Mouse (Mus musculus) heart, adult 2 months (tissue): ENCODE measurements around the gene Hoxc4. TPM values are rescaled to one million over a fixed set of nuclear protein-coding genes. Genes with fewer than 3 reads are reported as not detected.

ENCODE experiments used
- DNase-seq, 2 experiments: peaks; one replicate each; pipeline ENCODE4 v3.0.0; 2021
- H3K27ac ChIP-seq: fragments of 200-600 bp; 2 replicates; pipeline ENCODE4 v1.8.1; 2022
- H3K27me3 ChIP-seq: fragments of 200-500 bp; 2 replicates; pipeline ENCODE4 v1.6.1; 2012; ENCODE audit warnings: mild to moderate bottlenecking, low read length, inconsistent platforms, mixed read lengths; ENCODE audit not compliant: control insufficient read depth, insufficient read depth
- H3K36me3 ChIP-seq: fragments of 200-500 bp; 2 replicates; pipeline ENCODE4 v1.6.1; 2012; ENCODE audit warnings: low read length, inconsistent platforms; ENCODE audit not compliant: control insufficient read depth, insufficient read depth
- H3K4me1 ChIP-seq: fragments of 200-500 bp; 2 replicates; pipeline ENCODE4 v1.6.1; 2011; ENCODE audit warnings: low read length; ENCODE audit not compliant: control insufficient read depth, insufficient read depth
- H3K4me3 ChIP-seq: fragments of 200-600 bp; 2 replicates; pipeline ENCODE4 v1.8.1; 2022
- H3K79me2 ChIP-seq: fragments of 200-500 bp; replicated peaks from 2 replicates; pipeline ENCODE4 v1.6.1; 2012; ENCODE audit warnings: mild to moderate bottlenecking, inconsistent platforms, low read length, moderate library complexity, mixed read lengths; ENCODE audit not compliant: control insufficient read depth, insufficient read depth
- H3K9ac ChIP-seq: fragments of 200-500 bp; 2 replicates; pipeline ENCODE4 v1.6.1; 2012; ENCODE audit warnings: low read depth, mild to moderate bottlenecking, control low read depth, inconsistent platforms, low read length, mixed read lengths
- CTCF ChIP-seq: fragments of 200-600 bp; IDR thresholded peaks from 2 replicates; pipeline ENCODE4 v1.8.1; 2022; ENCODE audit warnings: antibody characterized with exemption, mild to moderate bottlenecking, moderate library complexity
- EP300 ChIP-seq: fragments of 200-500 bp; IDR thresholded peaks from 2 replicates; pipeline ENCODE4 v1.6.1; 2011; ENCODE audit warnings: low read depth, low read length, control low read depth; ENCODE audit not compliant: insufficient read depth
- POLR2A ChIP-seq: fragments of 200-500 bp; IDR thresholded peaks from 2 replicates; pipeline ENCODE4 v1.6.1; 2011; ENCODE audit warnings: mild to moderate bottlenecking, low read depth, low read length, control low read depth; ENCODE audit not compliant: insufficient read depth
- WGBS: fragments of 180-500 bp; shearing (Covaris S2); methylation state at CpG from one replicate; pipeline ENCODE4 v1.1.7; 2018; 5-methylcytosine and 5-hydroxymethylcytosine counted together
- intact Hi-C: fragments of 180-260 bp; cut with DNase I; formaldehyde crosslinking; loops from one replicate; pipeline ENCODE4 v1.15.1; 2025
- polyA plus RNA-seq: library from polyadenylated mRNA; depleted of rRNA; stranded (reverse); fragments of >200 nt; gene quantifications from 2 replicates; pipeline ENCODE4 v1.2.3, GENCODE M21; 2012
- total RNA-seq, 2 experiments: library from RNA; stranded (reverse); gene quantifications; 2 replicates each; pipeline ENCODE4 v1.2.3; 2021

Gene Hoxc4
- total and polyA plus RNA-seq, 3 experiments, result 0.10 TPM; not detected in 2

- 30% methylated on average over 1 of the region's 1 CpGs for WGBS
- H3K79me2 ChIP-seq, result no peaks in the 10 kb centered on the region
These were observed 18.8 kb downstream of the Hoxc4 start for GRCm38 (mm10) chr15:103037579-103037978.

GRCm38 (mm10) chr15:103038701-103039480, 20.2 kb downstream of the Hoxc4 start:
- WGBS, result 27% methylated on average over 10 of the region's 10 CpGs
- peaks cover 23% of the 10 kb centered on the region for H3K27me3 ChIP-seq
- H3K36me3 ChIP-seq, result no peaks in the 10 kb centered on the region
- no peak overlapping the region for H3K27ac ChIP-seq
- DNase-seq, result no peak
- no peak overlapping the region for H3K9ac ChIP-seq
- H3K4me3 ChIP-seq, result no peak overlapping the region
- no peaks in the 10 kb centered on the region for H3K4me1 ChIP-seq
- intact Hi-C loops, result no loop called here
- TF ChIP-seq POLR2A (no peak), EP300 (no peak), CTCF (no peak)
- H3K79me2 ChIP-seq, result no peaks in the 10 kb centered on the region

More at GRCm38 (mm10) chr15:103037579-103037978, 18.8 kb downstream of the Hoxc4 start:
- no peaks in the 10 kb centered on the region for H3K36me3 ChIP-seq
- H3K27me3 ChIP-seq, result peaks cover 25% of the 10 kb centered on the region
- H3K9ac ChIP-seq, result no peak overlapping the region
- no peak overlapping the region for H3K4me3 ChIP-seq
- TF ChIP-seq POLR2A, result no peak
- TF ChIP-seq CTCF, result no peak
- TF ChIP-seq EP300, result no peak
- intact Hi-C loops, result no loop called here
- no peak overlapping the region for H3K27ac ChIP-seq
- no peaks in the 10 kb centered on the region for H3K4me1 ChIP-seq
- DNase-seq, result no peak

GRCm38 (mm10) chr15:103039609-103040008, 20.9 kb downstream of the Hoxc4 start:
- 20% methylated on average over 3 of the region's 3 CpGs for WGBS
- intact Hi-C loops, result no loop called here

GRCm38 (mm10) chr15:103040601-103041000, 21.9 kb downstream of the Hoxc4 start:
- intact Hi-C loops, result no loop called here
- 10% methylated on average over 12 of the region's 12 CpGs for WGBS
- H3K27ac ChIP-seq, result no peak overlapping the region

More at GRCm38 (mm10) chr15:103039609-103040008, 20.9 kb downstream of the Hoxc4 start:
- H3K79me2 ChIP-seq, result no peaks in the 10 kb centered on the region
- no peaks in the 10 kb centered on the region for H3K4me1 ChIP-seq
- H3K36me3 ChIP-seq, result no peaks in the 10 kb centered on the region
- H3K9ac ChIP-seq, result no peak overlapping the region
- no peak overlapping the region for H3K27ac ChIP-seq
- no peak for DNase-seq
- H3K4me3 ChIP-seq, result no peak overlapping the region
- no peak for TF ChIP-seq CTCF
- no peak for TF ChIP-seq EP300
- no peak for TF ChIP-seq POLR2A
- peaks cover 19% of the 10 kb centered on the region for H3K27me3 ChIP-seq

GRCm38 (mm10) chr15:103041613-103042012, 22.9 kb downstream of the Hoxc4 start:
- Histone ChIP-seq H3K27ac (no peak overlapping the region), H3K36me3 (no peaks in the 10 kb centered on the region), H3K79me2 (no peaks in the 10 kb centered on the region), H3K27me3 (peaks cover 13% of the 10 kb centered on the region), H3K4me1 (no peaks in the 10 kb centered on the region), H3K9ac (no peak overlapping the region), H3K4me3 (no peak overlapping the region)
- no peak for DNase-seq
- 17% methylated on average over 5 of the region's 5 CpGs for WGBS
- TF ChIP-seq EP300 (no peak), POLR2A (no peak), CTCF (no peak)
- intact Hi-C loops, result no loop called here

More at GRCm38 (mm10) chr15:103040601-103041000, 21.9 kb downstream of the Hoxc4 start:
- H3K4me1 ChIP-seq, result no peaks in the 10 kb centered on the region
- no peaks in the 10 kb centered on the region for H3K79me2 ChIP-seq
- no peaks in the 10 kb centered on the region for H3K36me3 ChIP-seq
- TF ChIP-seq EP300 (no peak), CTCF (no peak), POLR2A (no peak)
- no peak overlapping the region for H3K9ac ChIP-seq
- peaks cover 14% of the 10 kb centered on the region for H3K27me3 ChIP-seq
- DNase-seq, result no peak
- H3K4me3 ChIP-seq, result no peak overlapping the region

GRCm38 (mm10) chr15:103042209-103042608, 23.5 kb downstream of the Hoxc4 start:
- Histone ChIP-seq H3K4me3 (no peak overlapping the region), H3K36me3 (no peaks in the 10 kb centered on the region), H3K4me1 (no peaks in the 10 kb centered on the region), H3K27me3 (peaks cover 10% of the 10 kb centered on the region), H3K9ac (no peak overlapping the region), H3K27ac (no peak overlapping the region), H3K79me2 (no peaks in the 10 kb centered on the region)
- intact Hi-C loops, result no loop called here
- no peak for DNase-seq
- no peak for TF ChIP-seq POLR2A
- TF ChIP-seq EP300, result no peak
- no peak for TF ChIP-seq CTCF
- 0% methylated on average over 1 of the region's 1 CpGs for WGBS
